Mouse (Mus musculus) CH12.LX (cell line): ENCODE results near the gene Col5a1. TPM values are rescaled to one million over a fixed set of nuclear protein-coding genes. Genes with fewer than 3 reads are reported as not detected.

Experiments
- DNase-seq: peaks from one replicate; pipeline ENCODE4 v3.0.0-alpha.2; 2013; ENCODE audit errors: extremely low read depth
- H3K27ac ChIP-seq: 2 replicates; pipeline ENCODE4 v1.5.1; 2012; ENCODE audit warnings: low read depth, mild to moderate bottlenecking, control low read depth, moderate library complexity; ENCODE audit not compliant: insufficient read depth
- H3K27me3 ChIP-seq: replicated peaks from 2 replicates; pipeline ENCODE3; 2012; ENCODE audit warnings: inconsistent platforms
- H3K36me3 ChIP-seq, 2 experiments: replicated peaks in 1 of 2; 2 replicates each; pipeline versions ENCODE3 to v1.6.1; 2012; ENCODE audit warnings: inconsistent platforms in 1 of 2, low read length in 1 of 2, mild to moderate bottlenecking in 1 of 2, mixed read lengths in 1 of 2, moderate library complexity in 1 of 2; ENCODE audit not compliant: control insufficient read depth in 1 of 2, insufficient read depth in 1 of 2
- H3K4me1 ChIP-seq, 2 experiments: 2 replicates each; pipeline ENCODE4 v1.6.1; 2012; ENCODE audit warnings: inconsistent platforms in 1 of 2, moderate library complexity in 1 of 2; ENCODE audit not compliant: insufficient read depth in 2 of 2, control insufficient read depth in 1 of 2
- H3K4me2 ChIP-seq: 2 replicates; pipeline ENCODE4 v1.6.1; 2012; ENCODE audit warnings: low read depth, mild to moderate bottlenecking, control low read depth; ENCODE audit not compliant: poor library complexity, insufficient read depth, severe bottlenecking
- H3K4me3 ChIP-seq, 3 experiments: fragments of 150-350 bp in 1 of 3; sonication (generic) in 1 of 3; replicated peaks in 1 of 3; 2 replicates each; pipeline versions ENCODE3 to v1.5.1; 2011 to 2012; ENCODE audit warnings: low read depth in 2 of 3, low read length in 2 of 3, mild to moderate bottlenecking in 2 of 3, moderate library complexity in 2 of 3, control low read depth in 1 of 3, improper control_type of control experiment in 1 of 3, inconsistent platforms in 1 of 3, mixed read lengths in 1 of 3; ENCODE audit not compliant: poor library complexity in 1 of 3
- H3K79me2 ChIP-seq: replicated peaks from 2 replicates; pipeline ENCODE4 v1.6.1; 2012; ENCODE audit warnings: mild to moderate bottlenecking, moderate library complexity; ENCODE audit not compliant: control insufficient read depth, poor library complexity, insufficient read depth, severe bottlenecking; ENCODE audit errors: extremely low read depth
- H3K9ac ChIP-seq: 2 replicates; pipeline ENCODE4 v1.6.1; 2012; ENCODE audit warnings: low read depth, mild to moderate bottlenecking, control low read depth, moderate library complexity; ENCODE audit not compliant: insufficient read depth
- H3K9me3 ChIP-seq: replicated peaks from 2 replicates; pipeline ENCODE3; 2012; ENCODE audit warnings: low read length, inconsistent platforms, mixed read lengths
- E2F4 ChIP-seq: IDR thresholded peaks from 2 replicates; pipeline ENCODE4 v1.6.1; 2011; ENCODE audit warnings: low read depth, low read length, improper control_type of control experiment; ENCODE audit not compliant: insufficient replicate concordance
- ELF1 ChIP-seq: IDR thresholded peaks from 2 replicates; pipeline ENCODE4 v1.6.1; 2014; ENCODE audit warnings: low read depth, mild to moderate bottlenecking, inconsistent platforms, low read length, improper control_type of control experiment
- TCF12 ChIP-seq: IDR thresholded peaks from 2 replicates; pipeline ENCODE4 v1.6.1; 2014; ENCODE audit warnings: low read depth, mild to moderate bottlenecking, inconsistent platforms, low read length, improper control_type of control experiment
- USF2 ChIP-seq: conservative IDR thresholded peaks from 2 replicates; pipeline ENCODE4 v1.6.1; 2011; ENCODE audit warnings: low read depth, low read length, improper control_type of control experiment
- dilution Hi-C: fragments of 300-500 bp; cut with MboI; formaldehyde crosslinking; loops from 2 replicates; pipeline ENCODE4 v1.14.3; 2020; ENCODE audit warnings: low sequenced_read_pairs; ENCODE audit not compliant: extremely low pct_unique_long_range_greater_than_20kb, extremely low pct_ligation_motif_present
- in situ Hi-C: fragments of 300-500 bp; cut with MboI; formaldehyde crosslinking; loops from 3 replicates; pipeline ENCODE4 v1.14.3; 2019; ENCODE audit warnings: low sequenced_read_pairs, low pct_ligation_motif_present, low pct_unique_long_range_greater_than_20kb, mixed read lengths
- polyA plus RNA-seq: library from polyadenylated mRNA; unstranded; fragments of >175 nt; gene quantifications from 2 replicates; pipeline ENCODE4 v1.2.1, GENCODE M21; 2012; ENCODE audit warnings: low read depth; ENCODE audit not compliant: insufficient read length
- total RNA-seq, 2 experiments: library from RNA; depleted of rRNA; stranded (reverse); fragments of 300-350 nt in 1 of 2; fragments of >200 nt in 1 of 2; gene quantifications; 2 replicates each; pipeline ENCODE4 v1.2.3; 2012 to 2014

Gene Col5a1
- total and polyA plus RNA-seq, 3 experiments = 0.04 TPM; not detected in 2

DNA sequence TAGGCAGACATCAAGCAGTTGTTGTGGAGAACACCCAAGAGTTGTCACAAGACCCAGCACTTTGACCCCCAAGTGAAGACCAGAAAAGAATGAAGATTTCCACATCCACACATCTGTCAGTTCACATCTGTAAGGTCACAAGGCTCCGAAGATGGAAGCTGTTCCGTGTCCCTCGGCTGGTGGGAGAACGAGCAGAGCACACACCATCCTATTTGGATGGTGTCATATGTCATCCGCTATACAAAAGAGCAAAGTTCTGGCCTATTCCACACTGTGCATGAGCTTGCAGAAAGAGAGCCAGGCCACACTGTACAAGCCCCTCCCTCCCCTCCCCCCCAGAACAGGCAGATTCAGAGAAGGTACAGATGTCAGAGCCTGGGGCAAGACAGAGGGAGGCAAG is 202.9 kb downstream of the Col5a1 start:
- DNase-seq = no peak
- in situ Hi-C loops (no loop called here), dilution Hi-C loops (no loop called here)
- H3K4me2 ChIP-seq = no peak overlapping the region
- H3K9ac ChIP-seq = no peak overlapping the region
- H3K36me3 ChIP-seq = no peaks in the 10 kb centered on the region
- no peaks in the 10 kb centered on the region for H3K79me2 ChIP-seq
- H3K4me1 ChIP-seq = no peaks in the 10 kb centered on the region
- no peak overlapping the region for H3K4me3 ChIP-seq
- peaks cover 89% of the 10 kb centered on the region for H3K27me3 ChIP-seq
- no peaks in the 10 kb centered on the region for H3K9me3 ChIP-seq
- TF ChIP-seq E2F4 (no peak), USF2 (no peak), TCF12 (no peak), ELF1 (no peak)
- TF ChIP-seq, all 38 proteins: peak for 0
- H3K27ac ChIP-seq = no peak overlapping the region

Other genes with a start within 250 kb of the Col5a1 start
- 2.1 and 2.6 TPM in 2 replicates for gene Rxra, start 210.0 kb upstream of the Col5a1 start, total RNA-seq (2012; rRNA removed)
- 1.8 and 2.4 TPM in 2 replicates for gene Rxra, start 210.0 kb upstream of the Col5a1 start, total RNA-seq (2014; rRNA removed)
- 4.1 and 5.5 TPM in 2 replicates for gene Rxra, start 210.0 kb upstream of the Col5a1 start, polyA plus RNA-seq
- gene Fcnb, start 198.5 kb downstream of the Col5a1 start, total RNA-seq (2012; rRNA removed) = not detected in 2 replicates
- gene Fcnb, start 198.5 kb downstream of the Col5a1 start, total RNA-seq (2014; rRNA removed) = not detected in 2 replicates
- gene Fcnb, start 198.5 kb downstream of the Col5a1 start, polyA plus RNA-seq = not detected in 2 replicates